Mouse (Mus musculus) embryonic facial prominence, embryonic 11.5 days (tissue): ENCODE data around the gene Coq9. TPM values are rescaled to one million over a fixed set of nuclear protein-coding genes. Genes with fewer than 3 reads are reported as not detected.
A peak's percentile ranks its signal among the peaks of the same experiment; 100 is the strongest.

Experiments used
- ATAC-seq: fragments of 200-750 bp; cut with Nextera tagmentation; replicated peaks from 2 replicates; pipeline ENCODE4 v1.8.0; 2017; ENCODE audit warnings: low read depth; ENCODE audit not compliant: insufficient number of reproducible peaks, low FRiP score, low TSS enrichment
- DNase-seq: peaks from one replicate; pipeline ENCODE4 v3.0.0-alpha.2; 2015; ENCODE audit warnings: low spot score
- H3K27ac ChIP-seq: fragments of 300-500 bp; sonication (generic); replicated peaks from 2 replicates; pipeline ENCODE4 v1.5.1; 2014; ENCODE audit warnings: mild to moderate bottlenecking, low read depth, low read length, control low read depth
- H3K27me3 ChIP-seq: fragments of 300-500 bp; sonication (generic); 2 replicates; pipeline ENCODE4 v1.6.1; 2014; ENCODE audit warnings: mild to moderate bottlenecking, low read length, moderate library complexity, mixed read lengths; ENCODE audit not compliant: control insufficient read depth, insufficient read depth
- H3K36me3 ChIP-seq: fragments of 300-500 bp; sonication (generic); replicated peaks from 2 replicates; pipeline ENCODE4 v1.6.1; 2014; ENCODE audit warnings: low read depth, mild to moderate bottlenecking, low read length, moderate library complexity, mixed read lengths; ENCODE audit not compliant: control insufficient read depth, insufficient read depth
- H3K4me1 ChIP-seq: fragments of 300-500 bp; sonication (generic); 2 replicates; pipeline ENCODE4 v1.6.1; 2014; ENCODE audit warnings: low read length, mixed read lengths; ENCODE audit not compliant: control insufficient read depth, insufficient read depth
- H3K4me2 ChIP-seq: fragments of 300-500 bp; sonication (generic); 2 replicates; pipeline ENCODE4 v1.6.1; 2014; ENCODE audit warnings: low read depth, mild to moderate bottlenecking, control low read depth, low read length, moderate library complexity
- H3K4me3 ChIP-seq: fragments of 300-500 bp; sonication (generic); 2 replicates; pipeline ENCODE4 v1.5.1; 2014; ENCODE audit warnings: low read depth, low read length, control low read depth
- H3K9ac ChIP-seq: fragments of 300-500 bp; sonication (generic); replicated peaks from 2 replicates; pipeline ENCODE4 v1.6.1; 2014; ENCODE audit warnings: mild to moderate bottlenecking, control low read depth, low read length
- H3K9me3 ChIP-seq: fragments of 300-500 bp; sonication (generic); replicated peaks from 2 replicates; pipeline ENCODE4 v1.6.1; 2016; ENCODE audit warnings: mild to moderate bottlenecking, low read length, inconsistent platforms, mixed read lengths; ENCODE audit not compliant: control insufficient read depth
- WGBS: fragments of 180-500 bp; shearing (Covaris S2); extraction: QIAGEN DNeasy Blood & Tissue Kit; methylation state at CpG from one replicate; pipeline ENCODE4 v1.1.7; 2014; 5-methylcytosine and 5-hydroxymethylcytosine counted together
- polyA plus RNA-seq: library from polyadenylated mRNA; unstranded; fragments of >200 nt; fragmentation: Nextera tagmentation; extraction: Ambion mirVana; gene quantifications from 2 replicates; pipeline ENCODE4 v1.2.1, GENCODE M21; 2014

Gene Coq9
- polyA plus RNA-seq, 1 experiment from 2014 or later, result 51.9 TPM

- no peak overlapping the region for H3K4me3 ChIP-seq
- H3K4me2 ChIP-seq, result no peak overlapping the region
- WGBS, result 89% methylated on average over 9 of the region's 9 CpGs
- peaks cover 6% of the 10 kb centered on the region for H3K36me3 ChIP-seq
- ATAC-seq, result no peak
- H3K27me3 ChIP-seq, result no peaks in the 10 kb centered on the region
- no peaks in the 10 kb centered on the region; the same call in 1 of the 2 replicates for H3K4me1 ChIP-seq
- H3K9me3 ChIP-seq, result no peaks in the 10 kb centered on the region
- no peak for DNase-seq
- H3K9ac ChIP-seq, result no peak overlapping the region
- no peak overlapping the region for H3K27ac ChIP-seq
Measured at GRCm38 (mm10) chr8:94866921-94867320, 28.8 kb downstream of the Coq9 start.

GRCm38 (mm10) chr8:94869146-94869545, 31.0 kb downstream of the Coq9 start:
- H3K9ac ChIP-seq, result 0 out of 2 replicates have a peak overlapping the region, but pooled peaks have one; percentile 6
- no peaks in the 10 kb centered on the region; the same call in 1 of the 2 replicates for H3K4me1 ChIP-seq
- H3K4me2 ChIP-seq, result no peak overlapping the region
- no peak overlapping the region for H3K4me3 ChIP-seq
- H3K27me3 ChIP-seq, result no peaks in the 10 kb centered on the region
- ATAC-seq (no peak), DNase-seq (no peak)
- peaks cover 2% of the 10 kb centered on the region for H3K36me3 ChIP-seq
- H3K27ac ChIP-seq, result no peak overlapping the region
- WGBS, result 46% methylated on average over 7 of the region's 7 CpGs
- no peaks in the 10 kb centered on the region for H3K9me3 ChIP-seq

GRCm38 (mm10) chr8:94870003-94870402, 31.9 kb downstream of the Coq9 start:
- no peak overlapping the region for H3K27ac ChIP-seq
- H3K36me3 ChIP-seq, result peaks cover 2% of the 10 kb centered on the region
- H3K4me2 ChIP-seq, result no peak overlapping the region
- H3K9ac ChIP-seq, result no peak overlapping the region
- H3K9me3 ChIP-seq, result no peaks in the 10 kb centered on the region
- no peak for DNase-seq
- H3K27me3 ChIP-seq, result peaks cover 3% of the 10 kb centered on the region
- WGBS, result 15% methylated on average over 4 of the region's 4 CpGs
- no peak for ATAC-seq
- no peak overlapping the region for H3K4me3 ChIP-seq
- H3K4me1 ChIP-seq, result no peaks in the 10 kb centered on the region; the same call in none of the 2 replicates

DNA sequence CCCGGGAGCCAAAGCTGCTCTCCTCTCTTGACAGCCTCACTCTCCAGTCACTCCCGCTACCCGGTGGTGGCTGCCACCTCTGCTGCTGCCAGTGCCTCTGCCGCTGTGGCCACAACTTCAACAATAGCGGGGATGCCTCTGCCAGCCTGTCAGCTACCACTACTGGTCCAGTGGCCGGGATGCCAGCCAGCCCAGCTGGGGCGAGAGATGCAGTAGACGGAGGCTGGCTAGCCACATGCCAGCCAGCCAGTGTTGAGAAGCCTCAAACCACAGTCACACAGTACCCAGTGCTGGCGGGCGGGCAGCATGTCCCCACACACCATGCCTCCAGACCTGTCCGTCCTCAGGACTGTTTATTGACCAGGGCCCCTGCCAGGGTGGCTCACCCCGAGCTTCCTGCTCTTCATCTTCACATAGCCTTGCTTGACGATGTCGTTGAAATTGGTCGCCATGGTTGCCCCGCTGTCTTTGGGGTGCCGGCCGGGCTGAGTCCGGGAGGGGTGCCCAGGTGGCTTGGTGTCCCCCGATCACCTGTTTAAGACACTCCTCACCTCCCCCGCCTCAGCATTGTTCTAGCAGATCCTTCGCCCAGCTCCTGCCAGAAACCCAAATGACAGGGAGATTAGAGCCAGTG, 32.5 kb downstream of the Coq9 start:
- Histone ChIP-seq H3K27ac (no peak overlapping the region), H3K4me1 (peaks cover 4% of the 10 kb centered on the region), H3K9me3 (no peaks in the 10 kb centered on the region), H3K4me2 (peak overlapping the region; percentile 75), H3K9ac (peak overlapping the region; percentile 29), H3K4me3 (peak overlapping the region; percentile 42), H3K27me3 (peaks cover 7% of the 10 kb centered on the region), H3K36me3 (no peaks in the 10 kb centered on the region; the same call in none of the 2 replicates)
- 4% methylated on average over 22 of the region's 22 CpGs for WGBS
- no peak for DNase-seq
- no peak for ATAC-seq

DNA sequence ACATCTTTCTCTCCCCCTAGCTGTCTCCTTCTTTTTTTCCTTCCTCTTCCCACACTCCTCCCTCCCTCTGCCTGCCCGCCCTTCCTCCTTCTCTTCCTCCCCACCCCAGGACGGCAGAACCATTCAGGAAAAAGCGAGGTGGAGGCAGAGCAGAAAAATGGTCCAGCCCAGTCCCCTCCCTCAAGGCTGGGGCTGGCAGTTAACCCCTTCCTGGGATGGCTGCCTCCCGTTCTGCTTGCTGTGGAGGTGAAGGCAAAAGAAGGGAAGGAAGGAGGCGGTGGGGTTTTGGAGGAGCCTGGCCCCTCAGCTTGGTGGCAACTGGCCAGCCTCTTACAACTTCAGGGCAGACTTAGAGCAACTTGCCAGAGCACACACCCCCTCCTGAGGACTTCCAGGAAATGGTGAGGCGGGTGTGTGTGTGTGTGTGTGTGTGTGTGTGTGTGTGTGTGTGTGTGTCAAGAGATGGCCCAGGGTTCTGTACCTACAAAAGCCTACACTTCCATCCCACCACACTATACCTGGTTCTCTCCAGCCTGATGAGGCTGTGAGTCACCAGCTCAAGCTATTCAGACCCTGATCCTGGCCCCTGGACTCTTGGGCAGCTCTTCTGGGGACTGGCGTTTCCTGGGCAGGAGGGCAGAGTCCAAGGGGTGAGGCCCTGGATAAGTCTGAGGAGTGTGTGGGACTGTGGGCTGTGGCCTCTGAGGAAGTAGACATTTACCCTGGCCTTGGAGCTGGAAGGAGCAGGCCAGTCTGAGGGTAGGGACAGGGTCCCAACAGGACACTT, 33.2 kb downstream of the Coq9 start:
- H3K27me3 ChIP-seq, result peaks cover 7% of the 10 kb centered on the region
- 0 out of 2 replicates have a peak, but pooled peaks have one; percentile 11 for ATAC-seq
- no peaks in the 10 kb centered on the region for H3K9me3 ChIP-seq
- peak overlapping the region; percentile 42 for H3K4me3 ChIP-seq
- peak; percentile 79 for DNase-seq
- no peaks in the 10 kb centered on the region; the same call in 1 of the 2 replicates for H3K36me3 ChIP-seq
- WGBS, result 13% methylated on average over 7 of the region's 7 CpGs
- no peak overlapping the region for H3K27ac ChIP-seq
- peak overlapping the region; percentile 75 for H3K4me2 ChIP-seq
- H3K9ac ChIP-seq, result peak overlapping the region; percentile 29
- H3K4me1 ChIP-seq, result peaks cover 4% of the 10 kb centered on the region

DNA sequence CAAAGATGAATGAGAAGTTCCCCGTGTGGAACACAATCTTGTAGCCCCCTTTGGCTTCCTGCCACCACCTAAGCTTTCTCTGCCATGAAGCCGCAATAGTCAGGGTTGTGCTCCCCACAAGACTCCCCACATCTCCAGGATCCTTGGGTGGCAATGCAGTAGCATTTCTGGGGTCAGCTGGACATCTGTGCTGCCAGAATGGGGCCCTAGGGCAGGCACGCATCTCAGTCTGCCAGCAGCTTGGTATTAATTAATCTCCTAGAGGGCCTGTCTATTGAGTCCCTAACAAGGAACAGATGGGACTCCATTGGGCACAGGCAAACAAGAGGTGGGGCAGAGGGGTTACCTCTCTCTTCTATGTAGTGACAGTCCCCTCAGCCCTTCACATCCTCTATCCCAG, 34.0 kb downstream of the Coq9 start:
- Histone ChIP-seq H3K4me2 (no peak overlapping the region; the same call in 1 of the 2 replicates), H3K4me1 (peaks cover 4% of the 10 kb centered on the region), H3K9me3 (no peaks in the 10 kb centered on the region), H3K9ac (no peak overlapping the region), H3K27me3 (peaks cover 7% of the 10 kb centered on the region), H3K27ac (no peak overlapping the region), H3K4me3 (no peak overlapping the region), H3K36me3 (no peaks in the 10 kb centered on the region)
- ATAC-seq (no peak), DNase-seq (peak; percentile 31)
- WGBS, result 29% methylated on average over 3 of the region's 3 CpGs

DNA sequence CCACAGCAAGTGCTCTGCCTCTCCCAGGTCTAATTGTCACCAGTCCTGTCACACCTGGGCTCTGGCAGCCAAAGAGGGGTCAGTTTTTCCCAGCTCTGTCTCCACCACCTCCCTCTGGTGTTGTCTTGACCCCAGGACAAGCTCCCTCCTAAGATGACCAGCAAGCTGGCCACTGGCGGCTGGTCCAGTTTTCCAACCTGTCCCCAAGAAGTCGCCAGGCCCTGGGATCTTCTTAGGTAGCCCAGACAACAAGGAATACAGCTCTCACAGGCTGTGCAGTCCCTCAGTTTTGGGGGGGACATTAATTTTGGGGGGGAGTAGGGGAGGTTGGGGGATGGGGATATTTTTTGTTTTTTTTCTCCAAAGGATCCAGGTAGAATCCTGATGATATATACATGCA, 34.5 kb downstream of the Coq9 start:
- Histone ChIP-seq H3K9ac (no peak overlapping the region), H3K4me1 (peaks cover 4% of the 10 kb centered on the region), H3K27ac (no peak overlapping the region), H3K4me3 (no peak overlapping the region), H3K36me3 (no peaks in the 10 kb centered on the region), H3K27me3 (peaks cover 7% of the 10 kb centered on the region), H3K4me2 (no peak overlapping the region), H3K9me3 (no peaks in the 10 kb centered on the region)
- DNase-seq (no peak), ATAC-seq (no peak)
- 44% methylated on average over 2 of the region's 2 CpGs for WGBS

GRCm38 (mm10) chr8:94874358-94874757, 36.2 kb downstream of the Coq9 start:
- 16% methylated on average over 6 of the region's 6 CpGs for WGBS
- ATAC-seq, result no peak
- peaks cover 4% of the 10 kb centered on the region for H3K4me1 ChIP-seq
- peak overlapping the region; percentile 29 for H3K4me2 ChIP-seq
- H3K36me3 ChIP-seq, result no peaks in the 10 kb centered on the region
- no peak overlapping the region for H3K9ac ChIP-seq
- peaks cover 7% of the 10 kb centered on the region for H3K27me3 ChIP-seq
- peak; percentile 81 for DNase-seq
- H3K27ac ChIP-seq, result no peak overlapping the region; the same call in 1 of the 2 replicates
- no peaks in the 10 kb centered on the region for H3K9me3 ChIP-seq
- H3K4me3 ChIP-seq, result peak overlapping the region; percentile 70; the same call in 1 of the 2 replicates
